Mouse (Mus musculus): ENCODE measurements around the gene Cldn13.

The Cldn13 gene

GRCm38 (mm10) chr5:134892717-134893116 lies 22.6 kb downstream of the Cldn13 start:
- no peak for DNase-seq (ENCODE audit: low spot score in 2 of 2)

GRCm38 (mm10) chr5:134891552-134891951 lies 23.8 kb downstream of the Cldn13 start:
- DNase-seq (ENCODE audit: low spot score in 2 of 2) = no peak

- DNase-seq (ENCODE audit: low spot score in 2 of 2) = no peak
Observed at GRCm38 (mm10) chr5:134890601-134891054, 24.7 kb downstream of the Cldn13 start.

GRCm38 (mm10) chr5:134888505-134888904 lies 26.8 kb downstream of the Cldn13 start:
- DNase-seq (ENCODE audit: low spot score in 2 of 2) = no peak

GRCm38 (mm10) chr5:134887447-134888335 lies 27.6 kb downstream of the Cldn13 start:
- no peak for DNase-seq (ENCODE audit: low spot score in 2 of 2)

- DNase-seq (ENCODE audit: low spot score in 2 of 2) = no peak
Observed at GRCm38 (mm10) chr5:134883077-134883476, 32.2 kb downstream of the Cldn13 start.

GRCm38 (mm10) chr5:134876801-134877200 lies 38.5 kb downstream of the Cldn13 start:
- DNase-seq (ENCODE audit: low spot score in 2 of 2) = no peak

GRCm38 (mm10) chr5:134875245-134875644 lies 40.1 kb downstream of the Cldn13 start:
- DNase-seq (ENCODE audit: low spot score in 2 of 2) = no peak

- DNase-seq (ENCODE audit: low spot score in 2 of 2) = no peak
Observed at GRCm38 (mm10) chr5:134873956-134874879, 41.1 kb downstream of the Cldn13 start.

GRCm38 (mm10) chr5:134873034-134873433 lies 42.3 kb downstream of the Cldn13 start:
- DNase-seq (ENCODE audit: low spot score in 2 of 2) = no peak

- DNase-seq (ENCODE audit: low spot score in 2 of 2) = no peak
Observed at GRCm38 (mm10) chr5:134872597-134872996, 42.7 kb downstream of the Cldn13 start.

- no peak for DNase-seq (ENCODE audit: low spot score in 2 of 2)
Observed at GRCm38 (mm10) chr5:134868506-134868905, 46.8 kb downstream of the Cldn13 start.

- DNase-seq (ENCODE audit: low spot score in 2 of 2) = no peak
Observed at GRCm38 (mm10) chr5:134867320-134868144, 47.8 kb downstream of the Cldn13 start.

- DNase-seq (ENCODE audit: low spot score in 2 of 2) = peak in 1 of 2 experiments; percentile 12
Observed at GRCm38 (mm10) chr5:134865158-134865557, 50.2 kb downstream of the Cldn13 start.
